Mouse (Mus musculus): ENCODE results near the gene Rint1. TPM values are rescaled to one million over a fixed set of nuclear protein-coding genes. Genes with fewer than 3 reads are reported as not detected.
A peak's percentile ranks its signal among the peaks of the same experiment; 100 is the strongest.

Rint1 gene
- total and polyA plus RNA-seq, 3 experiments: 42.5 to 419 (median 48.8) TPM

DNA sequence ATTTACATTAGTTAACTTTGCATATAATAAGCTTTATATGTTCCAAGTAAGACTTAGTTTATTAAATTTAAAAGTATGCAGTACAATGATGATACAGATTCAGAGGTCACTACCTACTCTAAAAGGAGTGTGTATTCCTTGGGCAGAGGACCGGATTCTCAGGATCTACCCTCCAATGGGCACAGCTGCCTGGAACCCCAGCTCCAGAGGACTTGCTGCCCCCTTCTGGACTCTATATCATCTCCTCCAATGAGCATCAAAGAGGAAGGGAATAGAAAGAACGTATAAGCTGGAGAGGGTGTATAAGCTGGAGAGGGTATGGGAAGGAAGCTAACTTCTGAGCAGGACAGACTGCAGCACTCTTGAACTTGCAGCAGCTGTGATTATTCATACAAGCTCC, 37.6 kb upstream of the Rint1 start:
- TF ChIP-seq TCF12 (IDR thresholded peaks at IDR 0.05; ENCODE audit: low read depth, low read length) (no peak), POLR2A (IDR thresholded peaks at IDR 0.05; ENCODE audit: control insufficient read depth in 1 of 2, insufficient read depth in 1 of 2, low read depth in 1 of 2, low read length in 2 of 2, poor library complexity in 1 of 2) (no peak), CTCF (IDR thresholded peaks at IDR 0.05 in 2 of 3, conservative IDR thresholded peaks at IDR 0.05 in 1 of 3; ENCODE audit: control insufficient read depth in 1 of 3, insufficient read depth in 1 of 3, low read depth in 2 of 3, low read length in 3 of 3, poor library complexity in 1 of 3, severe bottlenecking in 1 of 3) (peak in 2 of 3 experiments; percentile 18 to 34; a peak in 2 of 6 replicates), SMC3 (IDR thresholded peaks at IDR 0.05; ENCODE audit: low read depth, low read length) (peak; percentile 35), RAD21 (IDR thresholded peaks at IDR 0.05; ENCODE audit: low read depth, low read length) (peak; percentile 7)
- no peaks in the 10 kb centered on the region for H3K9me3 ChIP-seq (replicated peaks; ENCODE audit: insufficient read depth, low read length)
- H3K27ac ChIP-seq (ENCODE audit: control insufficient read depth, low read depth, low read length): no peak overlapping the region
- peaks cover 0 to 37% of the 10 kb centered on the region in 2 experiments; a peak in 2 of 4 replicates for H3K36me3 ChIP-seq (ENCODE audit: control insufficient read depth in 1 of 2, insufficient read depth in 2 of 2, low read length in 2 of 2)
- H3K4me3 ChIP-seq (ENCODE audit: control insufficient read depth in 1 of 2, insufficient read depth in 1 of 2, low read depth in 2 of 2, low read length in 2 of 2): no peak overlapping the region
- no peaks in the 10 kb centered on the region for H3K27me3 ChIP-seq (ENCODE audit: control insufficient read depth in 1 of 2, insufficient read depth in 2 of 2, low read length in 2 of 2)
- no peak overlapping the region for H3K9ac ChIP-seq (ENCODE audit: control insufficient read depth, low read depth, low read length, poor library complexity, severe bottlenecking)
- DNase-seq (ENCODE audit: low read depth, low spot score): no peak
- no peaks in the 10 kb centered on the region for H3K4me1 ChIP-seq (ENCODE audit: control insufficient read depth in 1 of 2, insufficient read depth in 2 of 2, low read length in 2 of 2)
- H3K79me2 ChIP-seq (ENCODE audit: control insufficient read depth, insufficient read depth, low read length, poor library complexity): no peaks in the 10 kb centered on the region

DNA sequence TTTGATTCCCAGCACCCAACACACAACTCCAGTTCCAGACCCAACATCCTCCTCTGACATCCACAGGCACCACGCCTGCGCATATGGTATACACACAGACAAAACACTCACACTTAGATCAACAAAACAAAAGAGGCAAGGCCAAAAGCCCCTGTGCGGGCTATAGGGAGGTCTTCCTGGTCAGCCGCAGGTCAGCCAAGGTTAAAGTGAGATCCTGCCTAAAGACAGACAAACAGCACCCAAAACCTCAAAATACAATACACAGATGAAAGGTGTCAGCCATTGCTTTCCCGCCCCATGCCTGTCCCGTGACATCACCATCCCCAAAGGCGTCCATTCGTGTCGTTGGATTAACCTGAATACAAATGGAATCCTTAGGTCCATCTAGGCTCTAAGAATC, 31.9 kb upstream of the Rint1 start:
- no peak for TF ChIP-seq BHLHE40 (IDR thresholded peaks at IDR 0.05; ENCODE audit: borderline replicate concordance, low read depth, low read length)
- TF ChIP-seq MYC (IDR thresholded peaks at IDR 0.05; ENCODE audit: low read depth, low read length): no peak
- no peak for TF ChIP-seq SIN3A (IDR thresholded peaks at IDR 0.05; ENCODE audit: low read length)
- no peak for TF ChIP-seq CHD2 (IDR thresholded peaks at IDR 0.05; ENCODE audit: low read length)
- TF ChIP-seq MAFK (IDR thresholded peaks at IDR 0.05; ENCODE audit: borderline replicate concordance, low read depth, low read length): no peak
- TF ChIP-seq TBP (IDR thresholded peaks at IDR 0.05; ENCODE audit: low read depth, low read length): no peak
- no peak for TF ChIP-seq GATA1 (IDR thresholded peaks at IDR 0.05; ENCODE audit: low read depth, low read length)
- TF ChIP-seq ZMIZ1 (IDR thresholded peaks at IDR 0.05; ENCODE audit: low read depth, low read length): no peak
- TF ChIP-seq USF2 (IDR thresholded peaks at IDR 0.05; ENCODE audit: borderline replicate concordance in 1 of 2, insufficient read depth in 1 of 2, low read depth in 1 of 2, low read length in 2 of 2): no peak
- no peak for DNase-seq (ENCODE audit: low read depth, low spot score)
- no peak overlapping the region for H3K9ac ChIP-seq (ENCODE audit: control insufficient read depth, low read depth, low read length, poor library complexity, severe bottlenecking)
- no peak overlapping the region for H3K27ac ChIP-seq (ENCODE audit: control insufficient read depth, low read depth, low read length)
- H3K27me3 ChIP-seq (ENCODE audit: control insufficient read depth in 1 of 2, insufficient read depth in 2 of 2, low read length in 2 of 2): no peaks in the 10 kb centered on the region
- no peaks in the 10 kb centered on the region for H3K4me1 ChIP-seq (ENCODE audit: control insufficient read depth in 1 of 2, insufficient read depth in 2 of 2, low read length in 2 of 2)
- H3K79me2 ChIP-seq (ENCODE audit: control insufficient read depth, insufficient read depth, low read length, poor library complexity): no peaks in the 10 kb centered on the region
- no peaks in the 10 kb centered on the region for H3K9me3 ChIP-seq (replicated peaks; ENCODE audit: insufficient read depth, low read length)
- no peak overlapping the region for H3K4me3 ChIP-seq (ENCODE audit: control insufficient read depth in 1 of 2, insufficient read depth in 1 of 2, low read depth in 2 of 2, low read length in 2 of 2)
- H3K36me3 ChIP-seq (ENCODE audit: control insufficient read depth in 1 of 2, insufficient read depth in 2 of 2, low read length in 2 of 2): peaks cover 0 to 38% of the 10 kb centered on the region in 2 experiments; a peak in 2 of 4 replicates

- TF ChIP-seq SMC3 (IDR thresholded peaks at IDR 0.05; ENCODE audit: low read depth, low read length) (peak; percentile 30), CTCF (IDR thresholded peaks at IDR 0.05 in 2 of 3, conservative IDR thresholded peaks at IDR 0.05 in 1 of 3; ENCODE audit: control insufficient read depth in 1 of 3, insufficient read depth in 1 of 3, low read depth in 2 of 3, low read length in 3 of 3, poor library complexity in 1 of 3, severe bottlenecking in 1 of 3) (peak; percentile 34 to 64 (median 48)), KAT2A (conservative IDR thresholded peaks at IDR 0.05; ENCODE audit: low read depth, low read length) (no peak)
- H3K36me3 ChIP-seq (ENCODE audit: control insufficient read depth in 1 of 2, insufficient read depth in 2 of 2, low read length in 2 of 2): peaks cover 0 to 38% of the 10 kb centered on the region in 2 experiments; a peak in 2 of 4 replicates
These were observed 31.1 kb upstream of the Rint1 start for GRCm38 (mm10) chr5:23756368-23756767.

More at GRCm38 (mm10) chr5:23756368-23756767, 31.1 kb upstream of the Rint1 start:
- Histone ChIP-seq H3K79me2 (ENCODE audit: control insufficient read depth, insufficient read depth, low read length, poor library complexity) (no peaks in the 10 kb centered on the region), H3K27ac (ENCODE audit: control insufficient read depth, low read depth, low read length) (no peak overlapping the region), H3K9ac (ENCODE audit: control insufficient read depth, low read depth, low read length, poor library complexity, severe bottlenecking) (no peak overlapping the region), H3K4me3 (ENCODE audit: control insufficient read depth in 1 of 2, insufficient read depth in 1 of 2, low read depth in 2 of 2, low read length in 2 of 2) (no peak overlapping the region), H3K4me1 (ENCODE audit: control insufficient read depth in 1 of 2, insufficient read depth in 2 of 2, low read length in 2 of 2) (no peaks in the 10 kb centered on the region), H3K27me3 (ENCODE audit: control insufficient read depth in 1 of 2, insufficient read depth in 2 of 2, low read length in 2 of 2) (no peaks in the 10 kb centered on the region), H3K9me3 (replicated peaks; ENCODE audit: insufficient read depth, low read length) (no peaks in the 10 kb centered on the region)
- DNase-seq (ENCODE audit: low read depth, low spot score): peak; percentile 48
